Mouse (Mus musculus) limb, embryonic 14.5 days (tissue): ENCODE results near the gene Raver1. TPM values are rescaled to one million over a fixed set of nuclear protein-coding genes. Genes with fewer than 3 reads are reported as not detected.

ENCODE experiments used
- ATAC-seq: fragments of 200-750 bp; cut with Nextera tagmentation; 2 replicates; pipeline ENCODE4 v1.8.0; 2017; ENCODE audit warnings: low read depth, moderate number of reproducible peaks, moderate TSS enrichment; ENCODE audit not compliant: low FRiP score
- DNase-seq: peaks from one replicate; pipeline ENCODE4 v3.0.0-alpha.2; 2015; ENCODE audit warnings: low spot score
- H3K27ac ChIP-seq: fragments of 300-500 bp; sonication (generic); replicated peaks from 2 replicates; pipeline ENCODE4 v1.5.1; 2014; ENCODE audit warnings: low read depth, mild to moderate bottlenecking, low read length, moderate library complexity, mixed read lengths
- H3K27me3 ChIP-seq: fragments of 300-500 bp; sonication (generic); 2 replicates; pipeline ENCODE4 v1.6.1; 2014; ENCODE audit warnings: low read length, mixed read lengths; ENCODE audit not compliant: control insufficient read depth, insufficient read depth
- H3K36me3 ChIP-seq: fragments of 300-500 bp; sonication (generic); 2 replicates; pipeline ENCODE4 v1.6.1; 2014; ENCODE audit warnings: mild to moderate bottlenecking, low read length, moderate library complexity, mixed read lengths; ENCODE audit not compliant: control insufficient read depth, insufficient read depth
- H3K4me1 ChIP-seq: fragments of 300-500 bp; sonication (generic); 2 replicates; pipeline ENCODE4 v1.6.1; 2014; ENCODE audit warnings: antibody characterized with exemption, low read length, mixed read lengths; ENCODE audit not compliant: control insufficient read depth, insufficient read depth
- H3K4me2 ChIP-seq: fragments of 300-500 bp; sonication (generic); replicated peaks from 2 replicates; pipeline ENCODE4 v1.6.1; 2014; ENCODE audit warnings: low read depth, mild to moderate bottlenecking, low read length, moderate library complexity; ENCODE audit not compliant: severe bottlenecking
- H3K4me3 ChIP-seq: fragments of 300-500 bp; sonication (generic); replicated peaks from 2 replicates; pipeline ENCODE4 v1.5.1; 2014; ENCODE audit warnings: low read length
- H3K9ac ChIP-seq: fragments of 300-500 bp; sonication (generic); 2 replicates; pipeline ENCODE4 v1.6.1; 2014; ENCODE audit warnings: mild to moderate bottlenecking, low read depth, low read length, moderate library complexity; ENCODE audit not compliant: severe bottlenecking
- H3K9me3 ChIP-seq: fragments of 300-500 bp; sonication (generic); 2 replicates; pipeline ENCODE4 v1.6.1; 2016; ENCODE audit warnings: low read length; ENCODE audit not compliant: control insufficient read depth
- POLR2A ChIP-seq: fragments of 200-500 bp; IDR thresholded peaks from 2 replicates; pipeline ENCODE4 v1.8.0; 2012; ENCODE audit warnings: inconsistent platforms, mild to moderate bottlenecking, moderate library complexity, borderline replicate concordance; ENCODE audit not compliant: insufficient read depth, insufficient read length; ENCODE audit errors: extremely low read depth
- WGBS: fragments of 180-500 bp; shearing (Covaris S2); extraction: QIAGEN DNeasy Blood & Tissue Kit; methylation state at CpG from one replicate; pipeline ENCODE4 v1.1.7; 2014; 5-methylcytosine and 5-hydroxymethylcytosine counted together
- polyA plus RNA-seq, 2 experiments: library from polyadenylated mRNA; depleted of rRNA in 1 of 2; stranded (reverse) in 1 of 2; unstranded in 1 of 2; fragments of >200 nt; fragmentation: Nextera tagmentation in 1 of 2; extraction: Ambion mirVana in 1 of 2; gene quantifications; 2 replicates each; pipeline versions ENCODE4 v1.2.1 to v1.2.3; 2012 to 2014

The Raver1 gene
- polyA plus RNA-seq, 2 experiments, result 76.3 to 94.0 TPM

DNA sequence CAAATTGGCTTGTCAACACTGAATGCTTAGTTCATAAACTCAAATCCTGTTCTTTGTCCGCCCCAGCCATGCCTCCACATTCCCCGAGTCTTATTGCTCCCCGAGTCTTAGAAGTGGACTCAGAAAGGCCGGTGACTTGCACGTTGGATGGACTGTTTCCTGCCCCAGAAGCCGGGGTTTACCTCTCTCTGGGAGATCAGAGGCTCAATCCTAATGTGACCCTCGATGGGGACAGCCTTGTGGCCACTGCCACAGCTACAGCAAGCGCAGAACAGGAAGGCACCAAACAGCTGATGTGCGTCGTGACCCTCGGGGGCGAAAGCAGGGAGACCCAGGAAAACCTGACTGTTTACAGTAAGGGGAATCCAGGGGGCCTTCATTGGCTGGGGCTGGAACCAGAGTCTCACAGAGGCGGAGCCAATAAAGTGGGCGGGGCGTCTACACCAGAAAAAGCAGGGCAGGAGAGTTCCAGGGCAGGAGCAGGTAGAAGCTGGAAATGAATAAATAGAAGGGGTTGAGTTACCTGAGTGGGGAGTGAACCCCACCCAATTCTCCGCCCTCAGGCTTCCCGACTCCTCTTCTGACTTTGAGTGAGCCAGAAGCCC lies 57.2 kb downstream of the Raver1 start:
- no peak for TF ChIP-seq POLR2A
- no peak overlapping the region for H3K27ac ChIP-seq
- H3K4me1 ChIP-seq, result peaks cover 35% of the 10 kb centered on the region
- no peak overlapping the region for H3K4me3 ChIP-seq
- no peak overlapping the region for H3K4me2 ChIP-seq
- ATAC-seq (no peak), DNase-seq (no peak)
- no peak overlapping the region for H3K9ac ChIP-seq
- peaks cover 90% of the 10 kb centered on the region for H3K27me3 ChIP-seq
- H3K36me3 ChIP-seq, result no peaks in the 10 kb centered on the region
- WGBS, result 4% methylated on average over 17 of the region's 17 CpGs
- H3K9me3 ChIP-seq, result no peaks in the 10 kb centered on the region

DNA sequence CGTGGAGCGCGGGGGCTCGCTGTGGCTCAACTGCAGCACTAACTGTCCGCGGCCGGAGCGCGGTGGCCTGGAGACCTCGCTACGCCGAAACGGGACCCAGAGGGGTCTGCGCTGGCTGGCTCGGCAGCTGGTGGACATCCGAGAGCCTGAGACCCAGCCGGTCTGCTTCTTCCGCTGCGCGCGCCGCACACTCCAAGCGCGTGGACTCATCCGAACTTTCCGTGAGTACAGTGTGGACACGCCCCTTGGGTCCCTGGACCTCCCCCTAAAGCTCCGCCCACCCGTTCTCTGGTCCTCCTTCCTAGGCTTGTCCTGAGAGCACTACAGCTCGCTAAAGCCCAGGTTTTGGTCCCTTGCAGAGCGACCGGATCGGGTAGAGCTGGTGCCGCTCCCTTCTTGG lies 58.7 kb downstream of the Raver1 start:
- DNase-seq (peak; percentile 93), ATAC-seq (peak; percentile 82)
- H3K9me3 ChIP-seq, result no peaks in the 10 kb centered on the region
- H3K4me2 ChIP-seq, result peak overlapping the region; percentile 92
- H3K9ac ChIP-seq, result no peak overlapping the region
- peaks cover 82% of the 10 kb centered on the region for H3K27me3 ChIP-seq
- H3K27ac ChIP-seq, result no peak overlapping the region
- TF ChIP-seq POLR2A, result no peak
- H3K36me3 ChIP-seq, result no peaks in the 10 kb centered on the region
- WGBS, result under 1% methylated on average over 34 of the region's 34 CpGs
- peaks cover 36% of the 10 kb centered on the region for H3K4me1 ChIP-seq
- H3K4me3 ChIP-seq, result peak overlapping the region; percentile 49

DNA sequence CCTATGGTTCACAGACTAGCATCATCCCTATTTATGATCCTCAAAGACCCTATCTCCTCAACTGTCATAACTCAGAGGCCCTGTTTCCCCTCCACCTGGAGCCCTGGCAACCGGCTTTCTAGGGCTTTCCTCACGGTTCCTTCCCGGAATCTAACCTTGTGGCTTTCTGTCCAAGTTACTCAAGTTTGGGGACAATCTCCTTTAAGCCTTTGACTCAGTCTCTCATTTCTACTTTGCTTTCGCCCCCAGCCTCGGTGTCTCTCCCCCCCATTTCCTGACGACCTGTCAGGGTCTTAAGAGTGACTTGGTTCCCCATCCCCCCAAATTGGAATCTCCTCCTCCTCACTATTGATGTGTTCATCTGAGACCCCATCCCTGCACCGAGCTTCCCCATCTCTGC lies 59.3 kb downstream of the Raver1 start:
- 2% methylated on average over 7 of the region's 7 CpGs for whole genome bisulfite sequencing
- Histone ChIP-seq H3K4me2 (peak overlapping the region; percentile 92), H3K9me3 (no peaks in the 10 kb centered on the region), H3K27me3 (peaks cover 76% of the 10 kb centered on the region), H3K4me3 (peak overlapping the region; percentile 49), H3K4me1 (peaks cover 32% of the 10 kb centered on the region), H3K9ac (no peak overlapping the region), H3K27ac (no peak overlapping the region), H3K36me3 (no peaks in the 10 kb centered on the region)
- ATAC-seq (no peak), DNase-seq (no peak)
- TF ChIP-seq POLR2A, result no peak

DNA sequence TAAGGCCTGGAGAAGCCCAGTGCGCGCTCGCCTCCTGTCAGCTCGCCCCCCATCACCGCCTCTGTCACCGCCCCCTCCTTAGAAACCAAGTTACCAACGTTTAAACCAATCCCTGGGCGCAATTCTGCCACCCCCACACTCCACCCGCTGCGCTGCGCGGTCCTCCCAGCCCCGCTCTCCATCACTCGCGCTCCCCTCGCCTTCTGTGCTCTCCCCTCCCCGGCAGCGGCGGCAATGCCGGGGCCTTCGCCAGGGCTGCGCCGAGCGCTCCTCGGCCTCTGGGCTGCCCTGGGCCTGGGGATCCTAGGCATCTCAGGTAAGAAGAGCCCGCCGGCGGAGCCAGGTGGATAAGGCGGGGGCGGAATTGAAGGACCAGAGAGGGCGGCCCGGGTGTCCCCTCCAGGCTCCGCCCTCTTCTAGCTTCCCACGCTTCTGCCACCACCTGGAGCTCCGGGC lies 59.9 kb downstream of the Raver1 start, which contains the start of gene Icam5:
Gene Icam5, plus strand, starts transcription at position 178 of the 456 bp plus-strand sequence.
- peaks cover 70% of the 10 kb centered on the region for H3K27me3 ChIP-seq
- WGBS, result under 1% methylated on average over 34 of the region's 35 CpGs
- peak within 1 kb of the TSS; percentile 92 for H3K4me2 ChIP-seq
- peak within 1 kb of the TSS; percentile 49 for H3K4me3 ChIP-seq
- H3K9ac ChIP-seq, result 0 out of 2 replicates have a peak within 1 kb of the TSS, but pooled peaks have one; percentile 4
- TF ChIP-seq POLR2A, result no peak
- H3K36me3 ChIP-seq, result no peaks in the 10 kb centered on the region
- no peak for ATAC-seq
- no peak within 1 kb of the TSS for H3K27ac ChIP-seq
- H3K4me1 ChIP-seq, result peaks cover 30% of the 10 kb centered on the region
- no peak for DNase-seq
- H3K9me3 ChIP-seq, result no peaks in the 10 kb centered on the region

DNA sequence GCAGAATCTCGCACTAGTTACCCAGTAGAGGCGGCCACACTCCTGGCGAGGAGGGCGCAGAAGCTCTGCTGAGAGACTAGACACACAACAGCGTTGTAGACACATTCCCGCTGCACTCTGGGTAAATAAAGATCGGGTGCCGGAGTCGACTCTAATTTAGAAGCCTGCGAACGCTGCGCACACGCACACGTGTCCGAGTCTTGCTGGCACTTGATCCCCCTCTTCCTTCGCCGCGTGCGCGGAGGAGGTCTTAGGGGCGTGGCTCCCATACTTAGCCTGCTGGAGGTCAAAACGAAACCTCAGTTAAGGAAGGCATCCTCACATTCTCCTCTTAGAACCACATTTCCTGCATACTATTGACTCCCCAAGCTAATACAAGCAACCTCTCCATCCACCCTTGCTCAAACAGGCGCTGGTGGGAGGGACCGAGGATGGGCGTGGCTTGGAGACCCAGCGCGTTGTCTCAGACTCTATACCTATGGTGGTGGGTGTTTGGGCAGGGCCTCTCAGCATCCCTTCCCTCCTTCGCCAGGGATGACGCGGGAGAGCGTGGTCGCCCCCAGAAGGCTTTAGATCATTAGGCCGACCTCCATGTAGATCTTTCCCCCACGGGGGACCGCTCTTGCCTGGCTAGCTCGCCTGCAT lies 60.4 kb downstream of the Raver1 start:
- H3K36me3 ChIP-seq, result no peaks in the 10 kb centered on the region
- no peak for TF ChIP-seq POLR2A
- DNase-seq (peak; percentile 53), ATAC-seq (peak; percentile 41)
- H3K27ac ChIP-seq, result no peak overlapping the region
- 0 out of 2 replicates have a peak overlapping the region, but pooled peaks have one; percentile 4 for H3K9ac ChIP-seq
- H3K4me1 ChIP-seq, result peaks cover 25% of the 10 kb centered on the region
- peaks cover 65% of the 10 kb centered on the region for H3K27me3 ChIP-seq
- whole genome bisulfite sequencing, result under 1% methylated on average over 36 of the region's 36 CpGs
- H3K9me3 ChIP-seq, result no peaks in the 10 kb centered on the region
- peak overlapping the region; percentile 92 for H3K4me2 ChIP-seq
- peak overlapping the region; percentile 49 for H3K4me3 ChIP-seq
